In genomic region chr13:44375476-44376159, GRCm38 (mm10) we compare ENCODE assay signal across 14 mouse cellular contexts.
DNase-seq lines count a peak whose midpoint lies in the region; ATAC-seq lines count a peak whose summit lies in the region.
"Had no signal": no experiment of that assay in that cellular context is flagged by ENCODE, and none has a peak within 500 bp of the region (broad histone marks: within the 10 kb centered on the region; RNA-seq: fewer than 3 reads in every experiment).

No protein-coding gene starts in this region.

- no peak overlapping the region for H3K9ac ChIP-seq in midbrain, embryonic 12.5 days (replicated peaks)
- H3K9ac ChIP-seq in midbrain, embryonic 15.5 days, result no peak overlapping the region
- H3K9ac ChIP-seq: limb, embryonic 13.5 days had no signal

- DNase-seq in embryonic facial prominence, embryonic 10.5 days (ENCODE audit: low spot score), result no peak
- peak; percentile 9 to 16 for DNase-seq in thymus, postnatal 10 days (ENCODE audit: low spot score in 2 of 2)
- no peak for DNase-seq in left cerebral cortex, postnatal 4 days
- no peak for DNase-seq in lung, postnatal 36 days
- DNase-seq: cerebellum, adult 9-10 months; kidney, postnatal 25 days; layer of hippocampus, postnatal 36 days; lung, adult 18-20 months; right cerebral cortex, postnatal 14 days had no signal

- WGBS in midbrain, embryonic 12.5 days, result 13% methylated on average over 13 of the region's 13 CpGs
- WGBS in midbrain, embryonic 15.5 days, result 18% methylated on average over 13 of the region's 13 CpGs
- WGBS in embryonic facial prominence, embryonic 10.5 days, result 42% methylated on average over 13 of the region's 13 CpGs

- no peak; the same call in 1 of the 2 replicates for ATAC-seq in midbrain, embryonic 12.5 days (ENCODE audit: low FRiP score, low read depth)
- no peak for ATAC-seq in midbrain, embryonic 15.5 days (replicated peaks)
- ATAC-seq in activated CD4-positive, CD25-positive, alpha-beta regulatory T cell, adult 4 months, result peak; percentile 68
- ATAC-seq: intestine, postnatal 0 days had no signal

- no peaks in the 10 kb centered on the region for H3K36me3 ChIP-seq in midbrain, embryonic 12.5 days
- H3K36me3 ChIP-seq in midbrain, embryonic 15.5 days (replicated peaks), result no peaks in the 10 kb centered on the region
- H3K36me3 ChIP-seq in embryonic facial prominence, embryonic 10.5 days (replicated peaks), result no peaks in the 10 kb centered on the region
- H3K36me3 ChIP-seq: limb, embryonic 13.5 days had no signal

- H3K4me2 ChIP-seq in midbrain, embryonic 12.5 days (replicated peaks), result no peak overlapping the region
- H3K4me2 ChIP-seq in midbrain, embryonic 15.5 days, result no peak overlapping the region
- H3K4me2 ChIP-seq: limb, embryonic 13.5 days had no signal

- 0 out of 2 replicates have a peak overlapping the region, but pooled peaks have one; percentile 35 for H3K27ac ChIP-seq in midbrain, embryonic 12.5 days (replicated peaks)
- H3K27ac ChIP-seq in midbrain, embryonic 15.5 days, result no peak overlapping the region
- peak overlapping the region; percentile 68 for H3K27ac ChIP-seq in embryonic facial prominence, embryonic 10.5 days (replicated peaks)
- H3K27ac ChIP-seq: limb, embryonic 13.5 days had no signal

- no peaks in the 10 kb centered on the region for H3K9me3 ChIP-seq in midbrain, embryonic 12.5 days
- H3K9me3 ChIP-seq in midbrain, embryonic 15.5 days, result no peaks in the 10 kb centered on the region
- H3K9me3 ChIP-seq in embryonic facial prominence, embryonic 10.5 days, result no peaks in the 10 kb centered on the region
- H3K9me3 ChIP-seq: limb, embryonic 13.5 days had no signal

- H3K27me3 ChIP-seq in midbrain, embryonic 12.5 days, result peaks cover 22% of the 10 kb centered on the region
- H3K27me3 ChIP-seq in midbrain, embryonic 15.5 days (replicated peaks), result no peaks in the 10 kb centered on the region
- H3K27me3 ChIP-seq in embryonic facial prominence, embryonic 10.5 days (replicated peaks; ENCODE audit: low read depth, poor library complexity, severe bottlenecking), result 0 out of 2 replicates have a peak, but pooled peaks cover 7% of the 10 kb centered on the region
- H3K27me3 ChIP-seq: limb, embryonic 13.5 days had no signal

- intact Hi-C loops in left cerebral cortex, postnatal 4 days (cut with DNase I), result no loop called here

- H3K4me1 ChIP-seq in midbrain, embryonic 12.5 days, result peaks cover 25% of the 10 kb centered on the region
- H3K4me1 ChIP-seq in midbrain, embryonic 15.5 days, result peaks cover 8% of the 10 kb centered on the region; the same call in 1 of the 2 replicates
- H3K4me1 ChIP-seq in embryonic facial prominence, embryonic 10.5 days, result peaks cover 18% of the 10 kb centered on the region

- no peak overlapping the region for H3K4me3 ChIP-seq in midbrain, embryonic 12.5 days
- no peak overlapping the region for H3K4me3 ChIP-seq in midbrain, embryonic 15.5 days
- H3K4me3 ChIP-seq in embryonic facial prominence, embryonic 10.5 days, result no peak overlapping the region
- H3K4me3 ChIP-seq: limb, embryonic 13.5 days had no signal

Comparison
In these comparisons a context has a peak if more than half of its experiments do, and no peak if none do; other contexts are left out.
1. DNase-seq: peak in thymus, postnatal 10 days (2 of 2); none in embryonic facial prominence, embryonic 10.5 days (single experiment), left cerebral cortex, postnatal 4 days (single experiment) and lung, postnatal 36 days (single experiment).